Mouse (Mus musculus) heart, adult 9 months (tissue): Measurements from ENCODE around the gene Ahdc1.

ENCODE experiments used
- DNase-seq, 2 experiments: peaks; one replicate each; pipeline ENCODE4 v3.0.0; 2022; ENCODE audit warnings: low spot score in 2 of 2

The Ahdc1 gene

GRCm38 (mm10) chr4:133121974-133122637 is 111.0 kb downstream of the Ahdc1 start:
- peak in 1 of 2 experiments; percentile 62 for DNase-seq

GRCm38 (mm10) chr4:133127079-133127478 is 116.0 kb downstream of the Ahdc1 start:
- no peak for DNase-seq
